Mouse (Mus musculus): ENCODE results near the gene Tmem178.
"Not testable (repeated sequence)": the region's sequence is repeated elsewhere in the genome, so short reads cannot be mapped to it uniquely, and the experiment has no call there.

The Tmem178 gene

GRCm38 (mm10) chr17:80945510-80945909 is 1.1 kb downstream of the Tmem178 start:
- not testable (repeated sequence) for DNase-seq (ENCODE audit: inconsistent ontology term)

- DNase-seq (ENCODE audit: inconsistent ontology term): no peak
Measured at GRCm38 (mm10) chr17:80946091-80946885, 1.9 kb downstream of the Tmem178 start.

DNA sequence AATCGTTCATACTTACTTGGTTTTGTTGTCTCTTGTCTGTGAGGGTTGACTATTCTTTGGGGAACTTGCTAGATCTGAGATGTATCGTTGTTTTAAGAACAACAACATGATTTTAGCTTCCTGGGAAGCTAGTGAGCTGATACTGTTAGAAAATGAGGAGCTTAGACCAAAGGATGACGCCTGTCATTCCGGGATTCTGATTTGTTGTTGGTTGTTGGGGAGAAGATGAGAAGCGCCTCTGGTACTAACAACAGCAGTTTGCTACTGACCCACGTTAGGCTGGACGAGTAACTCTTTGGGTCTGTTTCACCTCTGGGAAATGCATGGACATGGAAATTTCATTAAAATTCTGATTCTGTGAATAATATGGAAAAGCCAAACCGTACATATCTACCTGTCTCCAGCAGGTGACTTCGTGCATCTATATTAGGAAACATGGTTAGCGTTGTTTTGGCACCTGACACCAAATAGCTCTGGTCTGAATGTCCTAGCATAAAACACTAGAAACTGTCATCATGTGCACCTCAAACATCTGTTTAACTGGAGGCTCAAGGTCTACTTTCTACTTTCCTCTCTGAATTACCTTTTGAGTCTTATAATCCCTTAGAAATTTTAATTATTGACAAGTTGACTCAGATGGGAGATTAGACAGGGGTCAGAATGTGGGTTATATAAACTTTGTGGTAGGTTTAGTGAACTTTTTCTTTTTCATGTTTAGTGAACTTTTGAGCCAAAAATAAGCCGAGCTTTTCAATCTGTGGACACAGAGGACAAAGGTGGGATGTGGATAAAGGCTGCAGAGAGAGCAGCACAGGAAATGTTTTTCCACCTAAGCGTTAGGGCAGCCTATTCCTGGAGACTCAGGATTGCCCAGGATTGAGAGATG is 2.9 kb downstream of the Tmem178 start:
- no peak for DNase-seq (ENCODE audit: inconsistent ontology term)

- DNase-seq (ENCODE audit: inconsistent ontology term): no peak
Measured at GRCm38 (mm10) chr17:80949382-80949781, 5.0 kb downstream of the Tmem178 start.

DNA sequence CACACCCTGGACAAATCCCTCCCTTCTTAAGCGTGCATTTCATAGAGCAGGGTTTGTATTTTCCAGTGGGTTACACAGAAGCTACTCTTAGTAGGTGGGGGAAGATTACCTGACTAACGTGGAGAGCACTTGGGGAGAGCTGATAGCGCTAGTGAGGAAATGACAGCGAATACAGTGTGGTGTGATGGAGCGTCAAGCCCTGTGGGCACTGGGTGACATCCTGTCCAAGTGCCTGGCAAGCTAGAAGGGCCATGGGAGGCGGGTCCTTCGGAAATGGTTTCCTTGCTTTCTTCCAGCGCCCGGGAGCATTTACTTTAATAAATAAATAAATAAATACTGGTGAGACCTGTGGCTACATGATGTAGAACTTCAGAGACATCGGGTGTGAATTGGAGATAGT is 5.5 kb downstream of the Tmem178 start:
- no peak for DNase-seq (ENCODE audit: inconsistent ontology term)

GRCm38 (mm10) chr17:80952305-80952704 is 7.9 kb downstream of the Tmem178 start:
- no peak for DNase-seq (ENCODE audit: inconsistent ontology term)

DNA sequence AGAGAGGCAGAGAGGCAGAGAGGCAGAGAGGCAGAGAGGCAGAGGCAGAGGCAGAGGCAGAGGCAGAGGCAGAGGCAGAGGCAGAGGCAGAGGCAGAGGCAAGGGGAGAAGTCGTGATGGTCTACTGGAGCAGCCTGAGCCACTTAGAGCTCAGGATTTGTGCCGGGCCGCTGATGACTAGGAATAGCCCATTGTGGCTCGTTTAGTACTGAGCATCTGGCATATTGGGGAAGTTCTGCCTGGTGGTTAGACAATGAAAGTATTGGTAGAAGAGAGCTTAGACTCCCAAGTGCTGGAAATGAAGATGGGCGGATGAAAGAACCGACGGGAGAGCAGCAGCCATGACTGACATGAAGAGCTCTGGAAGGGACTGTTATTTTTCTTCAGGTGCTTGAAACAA is 11.0 kb downstream of the Tmem178 start:
- DNase-seq (ENCODE audit: inconsistent ontology term): no peak

- no peak for DNase-seq (ENCODE audit: inconsistent ontology term)
Measured at GRCm38 (mm10) chr17:80955998-80956811, 11.8 kb downstream of the Tmem178 start.

DNA sequence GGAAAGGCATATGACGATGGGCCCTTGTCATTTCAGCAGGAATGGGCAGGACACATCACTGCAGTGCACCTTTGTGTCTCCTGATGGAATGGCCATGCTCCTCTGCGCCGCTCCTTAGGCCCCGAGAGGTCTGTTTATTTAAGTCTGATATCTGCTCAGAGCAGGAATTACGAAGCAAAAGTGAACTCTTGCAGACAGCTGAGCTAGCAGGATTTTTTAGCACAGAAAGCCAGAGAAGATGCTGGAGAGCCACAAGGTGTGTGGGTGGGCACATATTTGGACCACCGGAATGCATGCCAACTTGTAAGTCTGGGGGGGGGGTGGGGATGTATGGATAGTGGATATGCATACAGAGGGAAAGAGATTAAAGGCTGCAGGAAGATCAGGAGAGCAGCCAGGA is 13.9 kb downstream of the Tmem178 start:
- DNase-seq (ENCODE audit: inconsistent ontology term): no peak

DNA sequence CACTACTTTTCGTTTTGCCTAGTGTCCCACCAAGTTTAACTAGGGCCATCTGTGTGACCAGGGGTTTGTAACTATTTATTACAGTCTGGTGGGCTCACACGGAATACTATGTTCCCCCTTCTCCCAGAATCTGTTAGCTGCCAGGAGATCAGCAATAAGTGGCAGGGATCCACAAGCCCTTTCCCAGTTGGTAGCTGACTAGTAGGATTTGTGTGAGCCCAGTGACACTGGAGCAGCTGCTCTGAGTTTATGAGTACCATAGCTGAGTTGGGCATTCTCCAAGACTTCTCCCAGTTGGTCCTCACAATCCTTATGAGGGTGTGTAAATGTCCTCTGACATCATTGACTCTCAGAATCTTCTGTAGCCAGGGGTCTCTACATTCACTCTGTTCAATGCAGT is 15.4 kb downstream of the Tmem178 start:
- no peak for DNase-seq (ENCODE audit: inconsistent ontology term)

GRCm38 (mm10) chr17:80967475-80967874 is 23.0 kb downstream of the Tmem178 start:
- DNase-seq (ENCODE audit: inconsistent ontology term): no peak

GRCm38 (mm10) chr17:80969643-80970619 is 25.5 kb downstream of the Tmem178 start:
- peak; percentile 14 for DNase-seq (ENCODE audit: inconsistent ontology term)

DNA sequence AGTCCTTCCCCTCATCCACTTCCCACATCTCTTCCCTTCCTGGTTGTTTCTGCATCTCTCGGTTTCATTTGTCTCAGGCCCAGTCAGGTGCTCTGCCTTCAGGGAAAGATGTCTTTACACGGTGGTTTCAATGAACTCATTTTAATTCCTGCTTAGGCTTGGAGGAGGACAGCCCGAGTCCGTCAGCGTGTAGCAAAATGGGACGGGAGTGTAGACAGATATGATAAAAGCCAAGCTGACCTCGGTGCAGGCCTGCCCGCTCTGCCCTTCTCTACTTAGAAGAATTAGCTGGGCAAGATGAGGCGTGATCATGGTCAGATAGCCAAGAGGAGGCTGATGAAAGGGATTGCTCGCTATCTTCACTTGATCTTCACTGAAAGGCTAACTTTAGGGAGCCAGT is 26.3 kb downstream of the Tmem178 start:
- no peak for DNase-seq (ENCODE audit: inconsistent ontology term)

DNA sequence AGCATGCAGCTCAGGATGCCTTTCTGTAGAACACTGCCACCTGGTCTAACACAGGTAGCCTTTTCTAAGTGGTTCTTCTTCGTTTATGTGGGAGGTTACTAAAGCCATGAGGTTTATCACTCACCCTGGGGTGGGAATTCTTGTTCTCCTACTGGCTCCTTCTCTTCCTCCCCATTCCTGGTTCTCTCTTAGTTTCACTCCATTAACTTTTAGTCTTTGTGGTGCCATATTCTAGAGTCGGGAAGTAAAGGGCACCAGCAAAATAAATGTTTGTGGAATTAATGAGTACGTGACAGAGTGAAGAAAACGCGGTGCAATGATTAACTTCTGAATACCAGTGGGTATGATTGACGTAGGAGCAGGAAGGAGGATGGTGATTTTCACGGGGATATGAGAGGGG is 28.5 kb downstream of the Tmem178 start:
- no peak for DNase-seq (ENCODE audit: inconsistent ontology term)

DNA sequence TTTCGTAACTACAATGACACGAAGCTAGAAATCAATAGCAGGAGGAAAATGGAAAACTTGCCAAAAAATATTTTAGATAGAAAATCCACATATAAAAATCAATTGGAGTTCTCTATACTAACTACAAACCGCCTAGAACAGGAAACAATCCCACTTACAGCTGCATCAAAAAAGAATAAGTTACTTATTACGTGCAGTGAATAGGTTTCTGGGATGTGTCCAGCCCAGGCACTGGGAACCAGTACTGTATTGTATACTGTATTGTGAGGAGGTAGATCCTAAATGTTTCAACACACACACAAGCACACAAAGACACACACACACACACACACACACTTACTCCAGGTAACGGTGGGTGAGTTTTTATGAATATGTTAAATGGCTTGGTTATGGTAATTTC is 32.8 kb downstream of the Tmem178 start:
- no peak for DNase-seq (ENCODE audit: inconsistent ontology term)

DNA sequence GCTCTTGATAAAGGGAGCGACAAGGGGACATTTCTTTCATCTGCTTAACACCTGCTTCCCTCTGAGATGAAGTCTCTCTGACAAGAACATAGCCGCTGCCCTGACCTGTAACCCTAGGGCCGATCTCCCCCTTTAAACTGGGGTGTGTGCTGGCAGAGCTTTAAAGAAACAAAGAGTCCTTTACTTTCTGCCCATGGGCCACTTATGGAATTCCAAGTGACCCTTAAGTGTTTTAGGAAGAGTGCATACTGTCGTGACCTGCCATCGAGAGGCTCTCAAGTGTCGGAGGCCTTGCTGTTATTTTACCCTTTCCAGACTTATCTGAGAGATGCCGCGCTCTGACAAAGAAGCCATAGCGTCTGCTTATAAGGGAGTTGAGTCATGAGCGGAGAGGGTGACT is 35.7 kb downstream of the Tmem178 start:
- DNase-seq (ENCODE audit: inconsistent ontology term): no peak

DNA sequence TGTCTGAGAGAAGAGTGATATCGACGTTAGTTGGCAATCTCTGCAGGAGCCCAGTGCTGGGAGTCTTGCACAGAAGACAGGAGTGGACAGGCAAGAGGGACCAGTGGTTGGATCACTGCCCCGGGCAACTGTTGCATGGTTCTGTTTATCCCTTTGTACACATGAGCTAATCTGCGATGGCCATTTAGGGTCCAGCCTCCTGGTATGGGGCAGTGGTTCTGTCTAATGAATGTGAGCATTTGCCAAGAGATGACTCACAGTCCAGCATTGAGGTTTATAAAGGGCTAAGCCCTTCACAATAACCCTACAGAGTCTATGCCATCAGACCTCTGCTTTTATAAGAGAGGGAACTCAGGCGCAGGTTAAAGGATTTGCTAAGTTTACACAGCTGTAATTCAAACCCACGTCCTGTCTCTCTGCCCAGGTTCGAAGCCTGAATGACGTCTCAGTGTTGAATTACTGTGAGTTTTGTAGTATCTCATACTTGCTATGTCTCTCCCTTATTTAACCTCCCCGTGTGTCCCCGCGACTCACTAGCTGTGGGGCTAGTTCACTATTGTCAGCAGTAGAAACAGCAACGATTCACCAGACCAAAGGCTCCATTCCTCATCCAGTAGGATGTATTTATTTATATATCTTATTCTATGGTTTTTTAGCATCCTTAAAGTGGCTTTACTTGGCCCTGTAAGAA is 37.4 kb downstream of the Tmem178 start:
- peak; percentile 88 for DNase-seq (ENCODE audit: inconsistent ontology term)

GRCm38 (mm10) chr17:80982412-80982787 is 38.0 kb downstream of the Tmem178 start:
- peak; percentile 74 for DNase-seq (ENCODE audit: inconsistent ontology term)

DNA sequence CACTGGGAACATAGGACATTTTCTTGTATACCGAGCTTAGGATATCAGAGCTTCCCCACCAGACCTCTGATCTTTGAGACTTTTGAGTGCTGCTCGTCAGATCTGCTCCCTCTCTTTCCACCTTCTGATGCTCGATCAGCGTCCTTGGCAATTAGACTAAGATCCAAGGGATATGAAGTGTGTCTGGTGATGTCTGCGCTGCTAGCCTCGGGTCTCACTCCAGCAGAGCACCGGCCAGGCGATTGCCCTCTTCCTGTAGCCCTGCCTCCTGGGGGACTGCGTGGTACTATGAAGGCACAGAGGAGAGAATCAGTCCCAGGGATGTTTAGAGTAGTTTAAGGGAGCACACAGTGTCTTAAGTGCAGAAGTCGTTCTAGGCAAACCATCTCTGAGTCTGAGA is 38.5 kb downstream of the Tmem178 start:
- no peak for DNase-seq (ENCODE audit: inconsistent ontology term)

GRCm38 (mm10) chr17:80991535-80992127 is 47.2 kb downstream of the Tmem178 start:
- no peak for DNase-seq (ENCODE audit: inconsistent ontology term)

All from Muller cell, postnatal 12 days (primary cell).